Mouse (Mus musculus) heart, adult 2 months (tissue): ENCODE measurements around the gene Clhc1. TPM values are rescaled to one million over a fixed set of nuclear protein-coding genes. Genes with fewer than 3 reads are reported as not detected.

Experiments
- DNase-seq, 2 experiments: peaks; one replicate each; pipeline ENCODE4 v3.0.0; 2021
- H3K27ac ChIP-seq: fragments of 200-600 bp; 2 replicates; pipeline ENCODE4 v1.8.1; 2022
- H3K27me3 ChIP-seq: fragments of 200-500 bp; 2 replicates; pipeline ENCODE4 v1.6.1; 2012; ENCODE audit warnings: mild to moderate bottlenecking, low read length, inconsistent platforms, mixed read lengths; ENCODE audit not compliant: control insufficient read depth, insufficient read depth
- H3K36me3 ChIP-seq: fragments of 200-500 bp; 2 replicates; pipeline ENCODE4 v1.6.1; 2012; ENCODE audit warnings: low read length, inconsistent platforms; ENCODE audit not compliant: control insufficient read depth, insufficient read depth
- H3K4me1 ChIP-seq: fragments of 200-500 bp; 2 replicates; pipeline ENCODE4 v1.6.1; 2011; ENCODE audit warnings: low read length; ENCODE audit not compliant: control insufficient read depth, insufficient read depth
- H3K4me3 ChIP-seq: fragments of 200-600 bp; 2 replicates; pipeline ENCODE4 v1.8.1; 2022
- H3K79me2 ChIP-seq: fragments of 200-500 bp; replicated peaks from 2 replicates; pipeline ENCODE4 v1.6.1; 2012; ENCODE audit warnings: mild to moderate bottlenecking, inconsistent platforms, low read length, moderate library complexity, mixed read lengths; ENCODE audit not compliant: control insufficient read depth, insufficient read depth
- H3K9ac ChIP-seq: fragments of 200-500 bp; 2 replicates; pipeline ENCODE4 v1.6.1; 2012; ENCODE audit warnings: low read depth, mild to moderate bottlenecking, control low read depth, inconsistent platforms, low read length, mixed read lengths
- CTCF ChIP-seq: fragments of 200-600 bp; IDR thresholded peaks from 2 replicates; pipeline ENCODE4 v1.8.1; 2022; ENCODE audit warnings: antibody characterized with exemption, mild to moderate bottlenecking, moderate library complexity
- EP300 ChIP-seq: fragments of 200-500 bp; IDR thresholded peaks from 2 replicates; pipeline ENCODE4 v1.6.1; 2011; ENCODE audit warnings: low read depth, low read length, control low read depth; ENCODE audit not compliant: insufficient read depth
- POLR2A ChIP-seq: fragments of 200-500 bp; IDR thresholded peaks from 2 replicates; pipeline ENCODE4 v1.6.1; 2011; ENCODE audit warnings: mild to moderate bottlenecking, low read depth, low read length, control low read depth; ENCODE audit not compliant: insufficient read depth
- WGBS: fragments of 180-500 bp; shearing (Covaris S2); methylation state at CpG from one replicate; pipeline ENCODE4 v1.1.7; 2018; 5-methylcytosine and 5-hydroxymethylcytosine counted together
- intact Hi-C: fragments of 180-260 bp; cut with DNase I; formaldehyde crosslinking; loops from one replicate; pipeline ENCODE4 v1.15.1; 2025
- long read RNA-seq: library from polyadenylated mRNA; stranded (forward); transcript quantifications from one replicate; pipeline ENCODE4 v2.0.0, GENCODE M21; 2021
- polyA plus RNA-seq: library from polyadenylated mRNA; depleted of rRNA; stranded (reverse); fragments of >200 nt; gene quantifications from 2 replicates; pipeline ENCODE4 v1.2.3, GENCODE M21; 2012; rRNA removed
- total RNA-seq, 2 experiments: library from RNA; stranded (reverse); gene quantifications; 2 replicates each; pipeline ENCODE4 v1.2.3; 2021

Gene Clhc1
- not detected for total RNA-seq
- polyA plus RNA-seq: 0.15 TPM in 1 of 2 replicates, not detected in the other
- long read RNA-seq: 0 reads

GRCm38 (mm10) chr11:29547752-29548503 lies at the start of gene Clhc1, which contains the start of gene Rps27a:
Gene Clhc1, plus strand, starts transcription at chr11:29547950.
Gene Rps27a, minus strand, starts transcription at chr11:29548109.
- peak; percentile 95 to 98 for DNase-seq

DNA sequence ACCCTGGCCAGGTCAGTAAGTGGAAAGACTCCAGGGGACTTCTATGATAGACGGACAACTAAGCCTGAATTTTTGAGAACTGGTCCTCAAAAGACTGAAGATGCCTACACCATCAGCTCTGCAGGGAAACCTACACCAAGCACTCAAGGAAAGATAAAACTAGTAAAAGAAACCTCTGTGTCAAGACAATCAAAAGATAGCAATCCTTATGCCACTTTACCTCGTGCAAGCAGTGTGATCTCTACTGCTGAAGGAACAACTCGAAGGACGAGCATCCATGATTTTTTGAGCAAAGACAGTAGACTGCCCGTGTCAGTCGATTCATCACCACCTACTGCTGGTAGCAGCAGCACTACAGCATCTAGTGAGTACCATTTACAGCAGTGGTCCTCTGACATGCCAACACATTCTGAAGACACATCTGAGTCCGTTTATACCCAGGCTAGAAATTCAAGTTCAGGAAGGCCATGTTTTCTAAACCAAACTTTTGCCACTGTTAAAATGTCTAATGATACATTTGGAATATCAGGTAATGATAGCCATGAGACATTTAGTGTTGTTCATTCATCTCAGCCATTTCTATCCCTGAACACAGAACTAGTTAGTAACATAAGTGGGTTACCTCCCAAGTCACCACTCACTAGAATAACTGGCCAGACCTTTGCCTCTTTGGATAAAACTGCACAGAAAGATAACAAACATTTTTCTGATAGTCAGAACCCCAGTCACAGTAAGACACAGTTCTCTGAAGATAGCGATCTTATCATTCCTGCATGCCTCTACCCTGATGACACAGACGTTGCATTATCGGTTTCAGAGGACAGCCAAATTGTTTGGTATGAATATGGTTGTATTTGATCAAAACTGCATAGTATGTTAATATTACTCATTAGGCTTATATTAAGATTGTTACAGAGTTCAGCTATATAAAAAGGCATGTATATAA lies 43.5 kb upstream of the Clhc1 start:
- intact Hi-C loops: no loop called here
- Histone ChIP-seq H3K27me3 (no peaks in the 10 kb centered on the region), H3K4me3 (no peak overlapping the region), H3K27ac (no peak overlapping the region), H3K79me2 (0 out of 2 replicates have a peak, but pooled peaks cover 1% of the 10 kb centered on the region), H3K36me3 (no peaks in the 10 kb centered on the region), H3K9ac (no peak overlapping the region), H3K4me1 (no peaks in the 10 kb centered on the region)
- TF ChIP-seq EP300: no peak
- no peak for TF ChIP-seq POLR2A
- TF ChIP-seq CTCF: no peak
- no peak for DNase-seq
- WGBS: 81% methylated on average over 10 of the region's 10 CpGs

More at GRCm38 (mm10) chr11:29547752-29548503, at the start of gene Clhc1, which contains the start of gene Rps27a:
- peak within 1 kb of the TSS; percentile 70 for H3K9ac ChIP-seq
- peaks cover 18% of the 10 kb centered on the region for H3K36me3 ChIP-seq
- H3K4me3 ChIP-seq: peak within 1 kb of the TSS; percentile 82
- H3K4me1 ChIP-seq: peaks cover 1% of the 10 kb centered on the region
- no peaks in the 10 kb centered on the region for H3K79me2 ChIP-seq
- under 1% methylated on average over 46 of the region's 46 CpGs for WGBS
- no peaks in the 10 kb centered on the region for H3K27me3 ChIP-seq
- TF ChIP-seq EP300: no peak
- TF ChIP-seq CTCF: peak; percentile 26; the same call in 1 of the 2 replicates
- peak; percentile 88 for TF ChIP-seq POLR2A
- H3K27ac ChIP-seq: peak within 1 kb of the TSS; percentile 94
- intact Hi-C loops: loop anchor here (1.0 to 10.0 kb wide), 3 partner anchors 146 to 477 kb away; partner anchors contain the start of genes Ccdc88a and Eml6

- 70% methylated on average over 2 of the region's 2 CpGs for WGBS
- H3K79me2 ChIP-seq: 0 out of 2 replicates have a peak, but pooled peaks cover 1% of the 10 kb centered on the region
- H3K27ac ChIP-seq: no peak overlapping the region
- no peak for TF ChIP-seq EP300
- TF ChIP-seq POLR2A: no peak
- TF ChIP-seq CTCF: no peak
- DNase-seq: no peak
- H3K9ac ChIP-seq: no peak overlapping the region
- H3K4me3 ChIP-seq: no peak overlapping the region
- no peaks in the 10 kb centered on the region for H3K4me1 ChIP-seq
- no peaks in the 10 kb centered on the region for H3K36me3 ChIP-seq
- intact Hi-C loops: no loop called here
- no peaks in the 10 kb centered on the region for H3K27me3 ChIP-seq
Measured at GRCm38 (mm10) chr11:29504899-29505625, 42.7 kb upstream of the Clhc1 start.

DNA sequence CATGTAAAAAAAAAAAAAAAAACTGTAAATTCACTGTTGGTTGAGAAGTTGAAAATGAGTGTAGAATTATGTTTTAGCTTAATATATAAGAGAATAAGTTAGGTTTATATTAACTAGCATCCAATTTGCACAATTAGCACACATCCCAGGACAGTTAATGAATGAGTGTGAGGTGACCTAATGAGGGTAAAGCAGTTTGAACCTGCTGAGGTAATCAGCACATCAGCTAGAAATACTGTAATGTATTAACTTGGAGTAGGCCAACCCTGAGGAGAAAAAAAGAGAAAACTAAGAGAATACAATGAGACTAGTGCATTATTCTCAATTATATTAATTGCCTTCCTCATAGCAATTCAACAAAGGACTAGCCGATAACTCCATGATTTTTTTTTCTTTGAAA lies 38.3 kb upstream of the Clhc1 start:
- H3K79me2 ChIP-seq: no peaks in the 10 kb centered on the region
- no peak overlapping the region for H3K27ac ChIP-seq
- DNase-seq: no peak
- H3K4me1 ChIP-seq: no peaks in the 10 kb centered on the region
- H3K27me3 ChIP-seq: no peaks in the 10 kb centered on the region
- peaks cover 3% of the 10 kb centered on the region for H3K36me3 ChIP-seq
- H3K9ac ChIP-seq: no peak overlapping the region
- 93% methylated on average over 1 of the region's 1 CpGs for WGBS
- intact Hi-C loops: no loop called here
- TF ChIP-seq EP300: no peak
- TF ChIP-seq CTCF: no peak
- H3K4me3 ChIP-seq: no peak overlapping the region

DNA sequence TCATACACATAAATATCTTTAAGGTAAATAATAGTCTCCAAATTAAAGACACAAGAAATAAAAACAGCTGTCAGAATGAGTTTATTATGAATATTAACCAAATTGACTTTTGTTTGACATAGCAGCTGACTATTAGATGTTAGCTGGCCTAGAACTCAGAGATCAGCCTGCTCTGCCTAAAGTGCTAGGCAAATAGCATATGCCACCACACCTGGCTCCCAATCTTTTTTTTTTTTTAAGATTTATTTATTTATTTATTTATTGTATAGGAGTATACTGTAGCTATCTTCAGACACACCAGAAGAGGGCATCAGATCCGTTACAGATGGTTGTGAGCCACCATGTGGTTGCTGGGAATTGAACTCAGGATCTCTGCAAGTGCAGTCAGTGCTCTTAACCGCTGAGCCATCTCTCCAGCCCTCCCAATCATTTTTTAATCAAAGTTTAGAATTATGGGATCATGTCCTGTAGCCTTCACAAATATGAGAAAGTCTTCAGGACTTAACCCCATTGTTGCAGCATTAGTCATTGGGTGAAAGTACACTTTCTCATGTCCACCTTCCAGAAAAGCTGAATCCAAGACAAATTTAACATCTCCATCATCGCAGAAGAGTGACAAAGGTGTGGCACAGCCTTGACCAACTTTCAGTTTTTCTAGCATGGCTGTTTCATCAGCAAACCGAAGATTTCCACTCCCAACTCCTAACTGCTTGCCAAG lies 34.8 kb upstream of the Clhc1 start:
- H3K27ac ChIP-seq: no peak overlapping the region
- no peaks in the 10 kb centered on the region for H3K79me2 ChIP-seq
- TF ChIP-seq CTCF: 0 out of 2 replicates have a peak, but pooled peaks have one; percentile 9
- no peak for TF ChIP-seq EP300
- H3K4me1 ChIP-seq: peaks cover 1% of the 10 kb centered on the region; the same call in 1 of the 2 replicates
- no peak for DNase-seq
- H3K9ac ChIP-seq: no peak overlapping the region
- H3K36me3 ChIP-seq: peaks cover 3% of the 10 kb centered on the region
- no peaks in the 10 kb centered on the region for H3K27me3 ChIP-seq
- no peak overlapping the region for H3K4me3 ChIP-seq
- 88% methylated on average over 4 of the region's 4 CpGs for WGBS
- intact Hi-C loops: loop anchor here (10.0 kb wide), 1 partner anchor 338 kb away; the partner anchor contains the start of gene Ppp4r3b
